Mouse (Mus musculus): ENCODE data around the gene Sim2. TPM values are rescaled to one million over a fixed set of nuclear protein-coding genes. Genes with fewer than 3 reads are reported as not detected.

Gene Sim2
- polyA plus RNA-seq, 1 experiment from 2014 or later, result not detected

GRCm38 (mm10) chr16:94164978-94165377 lies 80.2 kb downstream of the Sim2 start:
- H3K4me3 ChIP-seq (ENCODE audit: low read depth, low read length), result no peak overlapping the region
- TF ChIP-seq CTCF (IDR thresholded peaks at IDR 0.05; ENCODE audit: low read depth), result no peak
- no peak for TF ChIP-seq EP300 (IDR thresholded peaks at IDR 0.05; ENCODE audit: low read depth)
- no peaks in the 10 kb centered on the region for H3K36me3 ChIP-seq (replicated peaks; ENCODE audit: insufficient read depth, low read length)
- no peak for ATAC-seq
- H3K27ac ChIP-seq (ENCODE audit: low read depth), result no peak overlapping the region
- no peaks in the 10 kb centered on the region for H3K9me3 ChIP-seq (ENCODE audit: low read length)
- H3K27me3 ChIP-seq (ENCODE audit: insufficient read depth, low read length), result no peaks in the 10 kb centered on the region
- no peak overlapping the region for H3K9ac ChIP-seq (replicated peaks)
- no peaks in the 10 kb centered on the region for H3K4me1 ChIP-seq (ENCODE audit: insufficient read depth)
- 39% methylated on average over 5 of the region's 5 CpGs for WGBS (ENCODE audit: insufficient replicate concordance)
- H3K4me2 ChIP-seq (ENCODE audit: low read depth, low read length), result no peak overlapping the region
- no peak for DNase-seq

DNA sequence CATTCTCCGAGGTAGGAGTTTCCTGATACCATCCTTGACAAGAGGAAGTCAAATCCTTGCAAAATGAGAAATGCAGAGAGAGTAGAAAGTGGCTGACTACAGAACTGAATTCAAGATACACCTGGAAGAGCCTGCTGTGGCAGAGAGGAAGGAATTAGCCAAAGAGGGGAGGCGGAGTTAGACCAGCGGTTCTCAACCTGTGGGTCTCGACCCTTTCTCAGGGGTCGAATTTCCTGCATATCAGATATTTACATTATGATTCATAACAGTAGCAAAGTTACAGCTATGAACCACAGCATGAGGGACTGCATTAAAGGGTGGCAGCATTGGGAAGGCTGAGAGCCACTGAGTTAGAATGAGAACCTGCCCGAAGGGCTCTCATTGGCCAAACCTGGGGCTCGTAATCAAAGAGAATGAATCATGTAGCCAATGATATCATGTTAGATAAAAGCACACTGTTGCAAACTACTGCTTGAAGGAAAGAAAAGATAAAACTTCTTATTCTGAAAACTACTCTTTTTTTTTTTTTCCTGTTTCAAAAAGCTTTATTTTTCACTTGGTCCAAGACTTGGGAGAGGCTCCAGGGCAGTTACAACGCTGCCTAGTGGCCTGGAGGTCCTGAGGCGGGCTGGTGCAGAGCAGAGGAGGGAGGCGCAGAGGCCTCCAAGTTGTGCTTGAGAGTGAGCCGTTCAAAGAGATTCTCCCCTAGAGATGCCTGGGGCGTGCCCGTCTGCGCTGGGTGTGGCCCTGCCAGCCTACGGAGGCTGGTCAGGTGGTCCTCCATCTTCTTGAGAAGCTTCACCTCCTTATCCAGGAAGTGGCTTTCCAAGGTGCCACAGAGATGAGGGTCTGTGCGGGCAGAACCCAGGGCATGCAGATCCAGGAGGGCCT lies 84.2 kb downstream of the Sim2 start:
- no peak for DNase-seq
- no peak for ATAC-seq
- no peak for TF ChIP-seq EP300 (IDR thresholded peaks at IDR 0.05; ENCODE audit: low read depth)
- TF ChIP-seq CTCF (IDR thresholded peaks at IDR 0.05; ENCODE audit: low read depth), result no peak

GRCm38 (mm10) chr16:94170218-94170617 lies 85.5 kb downstream of the Sim2 start:
- Histone ChIP-seq H3K27me3 (ENCODE audit: insufficient read depth, low read length) (no peaks in the 10 kb centered on the region), H3K9me3 (ENCODE audit: low read length) (no peaks in the 10 kb centered on the region), H3K27ac (ENCODE audit: low read depth) (no peak overlapping the region), H3K4me1 (ENCODE audit: insufficient read depth) (no peaks in the 10 kb centered on the region), H3K4me3 (ENCODE audit: low read depth, low read length) (no peak overlapping the region), H3K36me3 (replicated peaks; ENCODE audit: insufficient read depth, low read length) (no peaks in the 10 kb centered on the region), H3K4me2 (ENCODE audit: low read depth, low read length) (no peak overlapping the region), H3K9ac (replicated peaks) (no peak overlapping the region)
- 73% methylated on average over 4 of the region's 4 CpGs for WGBS (ENCODE audit: insufficient replicate concordance)
- DNase-seq (no peak), ATAC-seq (no peak)
- TF ChIP-seq EP300 (IDR thresholded peaks at IDR 0.05; ENCODE audit: low read depth), result no peak
- TF ChIP-seq CTCF (IDR thresholded peaks at IDR 0.05; ENCODE audit: low read depth), result no peak

More for the DNA sequence above, 84.2 kb downstream of the Sim2 start:
- Histone ChIP-seq H3K9me3 (ENCODE audit: low read length) (no peaks in the 10 kb centered on the region), H3K36me3 (replicated peaks; ENCODE audit: insufficient read depth, low read length) (no peaks in the 10 kb centered on the region), H3K4me1 (ENCODE audit: insufficient read depth) (no peaks in the 10 kb centered on the region), H3K27me3 (ENCODE audit: insufficient read depth, low read length) (no peaks in the 10 kb centered on the region), H3K4me3 (ENCODE audit: low read depth, low read length) (no peak overlapping the region), H3K27ac (ENCODE audit: low read depth) (no peak overlapping the region), H3K9ac (replicated peaks) (no peak overlapping the region), H3K4me2 (ENCODE audit: low read depth, low read length) (no peak overlapping the region)
- 81% methylated on average over 16 of the region's 16 CpGs for WGBS (ENCODE audit: insufficient replicate concordance)

- Histone ChIP-seq H3K4me1 (ENCODE audit: insufficient read depth) (no peaks in the 10 kb centered on the region), H3K9ac (replicated peaks) (no peak overlapping the region), H3K27ac (ENCODE audit: low read depth) (no peak overlapping the region), H3K36me3 (replicated peaks; ENCODE audit: insufficient read depth, low read length) (no peaks in the 10 kb centered on the region), H3K4me2 (ENCODE audit: low read depth, low read length) (no peak overlapping the region), H3K27me3 (ENCODE audit: insufficient read depth, low read length) (no peaks in the 10 kb centered on the region), H3K9me3 (ENCODE audit: low read length) (no peaks in the 10 kb centered on the region), H3K4me3 (ENCODE audit: low read depth, low read length) (no peak overlapping the region)
- TF ChIP-seq EP300 (IDR thresholded peaks at IDR 0.05; ENCODE audit: low read depth) (no peak), CTCF (IDR thresholded peaks at IDR 0.05; ENCODE audit: low read depth) (no peak)
- ATAC-seq, result no peak
- 59% methylated on average over 1 of the region's 1 CpGs for WGBS (ENCODE audit: insufficient replicate concordance)
- no peak for DNase-seq
Observed at GRCm38 (mm10) chr16:94173361-94173760, 88.6 kb downstream of the Sim2 start.

DNA sequence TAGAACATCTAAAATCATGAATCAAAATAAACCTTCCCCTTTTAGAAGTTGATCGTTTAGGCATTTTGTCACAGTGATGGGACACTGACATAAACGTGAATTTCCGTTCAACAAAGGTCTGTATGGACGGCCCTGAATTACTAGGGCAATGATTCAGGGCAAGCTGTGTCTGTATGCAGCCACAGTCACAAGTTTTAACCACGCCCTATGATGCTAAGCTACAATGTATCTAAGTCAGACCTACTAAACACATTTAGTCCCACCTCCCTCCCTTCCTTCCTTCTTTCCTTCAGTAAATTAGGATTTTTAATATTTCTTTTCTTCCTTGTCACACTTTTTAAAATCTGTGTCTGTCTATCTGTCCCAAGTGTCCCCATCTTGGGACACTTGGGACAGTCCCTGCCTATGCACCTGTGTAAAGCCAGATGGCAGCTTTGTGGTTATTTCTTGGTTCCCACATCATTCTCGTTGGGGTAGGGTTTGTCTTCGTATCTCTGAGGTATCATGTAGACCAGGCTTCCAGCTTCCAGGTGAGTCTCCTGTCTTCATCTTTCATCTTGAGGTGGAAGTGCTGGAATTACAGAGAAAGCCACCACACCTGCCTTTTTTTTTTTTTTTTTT lies 90.7 kb downstream of the Sim2 start:
- WGBS (ENCODE audit: insufficient replicate concordance), result 68% methylated on average over 7 of the region's 7 CpGs
- no peaks in the 10 kb centered on the region for H3K27me3 ChIP-seq (ENCODE audit: insufficient read depth, low read length)
- H3K36me3 ChIP-seq (replicated peaks; ENCODE audit: insufficient read depth, low read length), result no peaks in the 10 kb centered on the region
- no peak overlapping the region for H3K4me3 ChIP-seq (ENCODE audit: low read depth, low read length)
- TF ChIP-seq EP300 (IDR thresholded peaks at IDR 0.05; ENCODE audit: low read depth) (no peak), CTCF (IDR thresholded peaks at IDR 0.05; ENCODE audit: low read depth) (no peak)
- DNase-seq (no peak), ATAC-seq (no peak)
- H3K4me1 ChIP-seq (ENCODE audit: insufficient read depth), result no peaks in the 10 kb centered on the region
- H3K9me3 ChIP-seq (ENCODE audit: low read length), result no peaks in the 10 kb centered on the region
- no peak overlapping the region for H3K27ac ChIP-seq (ENCODE audit: low read depth)
- no peak overlapping the region for H3K4me2 ChIP-seq (ENCODE audit: low read depth, low read length)
- H3K9ac ChIP-seq (replicated peaks), result no peak overlapping the region

Small RNAs within 50 kb of the gene (microRNA-seq; reads per million reads assigned to microRNA genes)
- gene Gm23062, result not detected

Other genes starting within 250 kb of the Sim2 start
- gene Chaf1b, start 201.0 kb upstream of the Sim2 start, polyA plus RNA-seq (2015; fragmentation: Nextera tagmentation; extraction: Ambion mirVana), result 17.2 and 18.9 TPM in 2 replicates
- 8.6 and 12.6 TPM in 2 replicates for gene Cldn14, start 76.1 kb upstream of the Sim2 start, polyA plus RNA-seq (2015; fragmentation: Nextera tagmentation; extraction: Ambion mirVana)
- 2.3 and 2.9 TPM in 2 replicates for gene Hlcs, start 228.6 kb downstream of the Sim2 start, polyA plus RNA-seq (2015; fragmentation: Nextera tagmentation; extraction: Ambion mirVana)
- 1.4 and 2.1 TPM in 2 replicates for gene Ripply3, start 243.5 kb downstream of the Sim2 start, polyA plus RNA-seq (2015; fragmentation: Nextera tagmentation; extraction: Ambion mirVana)

Data from liver, postnatal 0 days (tissue).